Mouse (Mus musculus): ENCODE measurements around the gene Gbp8.

- no peak for TF ChIP-seq CTCF (IDR thresholded peaks at IDR 0.05; ENCODE audit: low read depth, low read length)
- no peak for TF ChIP-seq POLR2A (IDR thresholded peaks at IDR 0.05; ENCODE audit: insufficient read depth, low read length)
Observed at GRCm38 (mm10) chr5:104982535-104982934, 156.8 kb downstream of the Gbp8 start, which contains the start of gene Abcg3.

Measured in ES-Bruce4 (cell line).